Mouse (Mus musculus) limb, embryonic 11.5 days (tissue): Measurements from ENCODE around the gene Naaladl2. TPM values are rescaled to one million over a fixed set of nuclear protein-coding genes. Genes with fewer than 3 reads are reported as not detected.
"Not testable (repeated sequence)": the region's sequence is repeated elsewhere in the genome, so short reads cannot be mapped to it uniquely, and the experiment has no call there.

Experiments
- ATAC-seq: fragments of 200-750 bp; cut with Nextera tagmentation; 2 replicates; pipeline ENCODE4 v1.8.0; 2017; ENCODE audit warnings: low read depth; ENCODE audit not compliant: insufficient number of reproducible peaks, low FRiP score, low TSS enrichment
- DNase-seq: peaks from one replicate; pipeline ENCODE4 v3.0.0-alpha.2; 2015; ENCODE audit warnings: low spot score
- H3K27ac ChIP-seq: fragments of 300-500 bp; sonication (generic); replicated peaks from 2 replicates; pipeline ENCODE4 v1.5.1; 2014; ENCODE audit warnings: low read depth, mild to moderate bottlenecking, low read length
- H3K27me3 ChIP-seq: fragments of 300-500 bp; sonication (generic); 2 replicates; pipeline ENCODE4 v1.6.1; 2014; ENCODE audit warnings: mild to moderate bottlenecking, low read length, mixed read lengths; ENCODE audit not compliant: control insufficient read depth, insufficient read depth
- H3K36me3 ChIP-seq: fragments of 300-500 bp; sonication (generic); 2 replicates; pipeline ENCODE4 v1.6.1; 2014; ENCODE audit warnings: mild to moderate bottlenecking, low read length, moderate library complexity, mixed read lengths; ENCODE audit not compliant: control insufficient read depth, insufficient read depth
- H3K4me1 ChIP-seq: fragments of 300-500 bp; sonication (generic); 2 replicates; pipeline ENCODE4 v1.6.1; 2014; ENCODE audit warnings: low read length, mixed read lengths; ENCODE audit not compliant: control insufficient read depth, insufficient read depth
- H3K4me2 ChIP-seq: fragments of 300-500 bp; sonication (generic); 2 replicates; pipeline ENCODE4 v1.6.1; 2014; ENCODE audit warnings: low read depth, mild to moderate bottlenecking, moderate library complexity; ENCODE audit not compliant: severe bottlenecking
- H3K4me3 ChIP-seq: fragments of 300-500 bp; sonication (generic); 2 replicates; pipeline ENCODE4 v1.5.1; 2014; ENCODE audit warnings: low read depth, low read length
- H3K9ac ChIP-seq: fragments of 300-500 bp; sonication (generic); 2 replicates; pipeline ENCODE4 v1.6.1; 2014; ENCODE audit warnings: mild to moderate bottlenecking, low read length
- H3K9me3 ChIP-seq: fragments of 300-500 bp; sonication (generic); 2 replicates; pipeline ENCODE4 v1.6.1; 2016; ENCODE audit warnings: low read length; ENCODE audit not compliant: control insufficient read depth
- WGBS: fragments of 180-500 bp; shearing (Covaris S2); extraction: QIAGEN DNeasy Blood & Tissue Kit; methylation state at CpG from one replicate; pipeline ENCODE4 v1.1.7; 2014; 5-methylcytosine and 5-hydroxymethylcytosine counted together
- polyA plus RNA-seq: library from polyadenylated mRNA; unstranded; fragments of >200 nt; fragmentation: Nextera tagmentation; extraction: Ambion mirVana; gene quantifications from 2 replicates; pipeline ENCODE4 v1.2.1, GENCODE M21; 2014

Gene Naaladl2
- polyA plus RNA-seq, 1 experiment from 2014 or later: 0.43 TPM

GRCm38 (mm10) chr3:24225418-24225817, 918.6 kb downstream of the Naaladl2 start:
- Histone ChIP-seq H3K9me3 (no peaks in the 10 kb centered on the region), H3K4me1 (no peaks in the 10 kb centered on the region), H3K9ac (no peak overlapping the region), H3K4me3 (no peak overlapping the region), H3K36me3 (no peaks in the 10 kb centered on the region), H3K27ac (no peak overlapping the region), H3K4me2 (no peak overlapping the region), H3K27me3 (no peaks in the 10 kb centered on the region)
- no peak for DNase-seq
- no peak for ATAC-seq
- 89% methylated on average over 2 of the region's 2 CpGs for WGBS

DNA sequence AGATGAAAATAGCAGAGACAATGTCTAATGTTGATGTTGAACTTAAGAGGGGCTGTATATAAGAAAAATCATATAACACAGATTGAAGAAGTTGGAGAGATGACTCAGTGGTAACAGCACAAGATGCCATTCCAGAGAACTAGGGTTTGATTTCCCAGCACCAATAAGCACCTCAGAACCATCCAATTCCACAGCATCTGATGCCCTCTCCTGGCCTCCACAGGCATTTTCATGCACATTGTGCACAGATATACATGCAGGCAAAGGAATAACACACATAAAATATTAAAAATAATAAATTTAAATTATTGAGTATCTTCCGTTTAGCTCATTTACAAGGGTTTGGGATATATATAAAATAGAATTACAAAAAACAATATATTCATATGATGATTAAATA, 926.6 kb downstream of the Naaladl2 start:
- H3K9ac ChIP-seq: no peak overlapping the region
- no peak overlapping the region for H3K4me2 ChIP-seq
- no peaks in the 10 kb centered on the region for H3K9me3 ChIP-seq
- H3K4me1 ChIP-seq: no peaks in the 10 kb centered on the region
- DNase-seq: no peak
- H3K36me3 ChIP-seq: no peaks in the 10 kb centered on the region
- H3K4me3 ChIP-seq: no peak overlapping the region
- H3K27me3 ChIP-seq: no peaks in the 10 kb centered on the region
- WGBS: 88% methylated on average over 1 of the region's 1 CpGs
- H3K27ac ChIP-seq: no peak overlapping the region
- ATAC-seq: no peak

- H3K4me2 ChIP-seq: no peak overlapping the region
- no peaks in the 10 kb centered on the region for H3K4me1 ChIP-seq
- no peaks in the 10 kb centered on the region for H3K9me3 ChIP-seq
- ATAC-seq (no peak), DNase-seq (no peak)
- H3K9ac ChIP-seq: no peak overlapping the region
- no peak overlapping the region for H3K4me3 ChIP-seq
- no peaks in the 10 kb centered on the region for H3K36me3 ChIP-seq
- H3K27ac ChIP-seq: no peak overlapping the region
- H3K27me3 ChIP-seq: no peaks in the 10 kb centered on the region
Measured at GRCm38 (mm10) chr3:24166531-24166930, 977.5 kb downstream of the Naaladl2 start.

DNA sequence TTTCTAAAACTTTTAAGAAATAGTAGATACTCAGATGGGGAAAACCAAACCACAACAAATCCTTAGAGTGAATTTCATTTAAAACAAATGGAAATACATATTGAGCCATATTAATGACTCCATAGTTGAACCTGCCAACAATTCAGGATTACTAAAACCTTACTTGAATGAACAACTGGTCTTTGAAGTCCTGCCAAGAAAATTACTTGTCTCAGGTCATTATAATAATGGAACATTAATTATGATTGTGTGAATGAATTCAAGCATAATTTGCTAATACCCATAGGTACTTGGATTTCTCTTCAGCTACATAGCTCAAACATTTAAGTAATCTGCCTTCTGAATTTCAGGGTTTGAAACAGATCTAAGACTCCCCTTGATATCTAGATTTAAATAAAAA, 980.1 kb downstream of the Naaladl2 start:
- DNase-seq (no peak), ATAC-seq (no peak)
- Histone ChIP-seq H3K9ac (no peak overlapping the region), H3K9me3 (no peaks in the 10 kb centered on the region), H3K4me2 (no peak overlapping the region), H3K4me1 (no peaks in the 10 kb centered on the region), H3K36me3 (no peaks in the 10 kb centered on the region), H3K27me3 (no peaks in the 10 kb centered on the region), H3K27ac (no peak overlapping the region), H3K4me3 (no peak overlapping the region)

GRCm38 (mm10) chr3:24151086-24151815, 992.8 kb downstream of the Naaladl2 start:
- ATAC-seq, H3K4me1 ChIP-seq, H3K4me2 ChIP-seq, H3K9me3 ChIP-seq, H3K9ac ChIP-seq, H3K27me3 ChIP-seq, H3K27ac ChIP-seq, DNase-seq, H3K36me3 ChIP-seq, H3K4me3 ChIP-seq: not testable (repeated sequence)
- WGBS: 83% methylated on average over 4 of the region's 4 CpGs

DNA sequence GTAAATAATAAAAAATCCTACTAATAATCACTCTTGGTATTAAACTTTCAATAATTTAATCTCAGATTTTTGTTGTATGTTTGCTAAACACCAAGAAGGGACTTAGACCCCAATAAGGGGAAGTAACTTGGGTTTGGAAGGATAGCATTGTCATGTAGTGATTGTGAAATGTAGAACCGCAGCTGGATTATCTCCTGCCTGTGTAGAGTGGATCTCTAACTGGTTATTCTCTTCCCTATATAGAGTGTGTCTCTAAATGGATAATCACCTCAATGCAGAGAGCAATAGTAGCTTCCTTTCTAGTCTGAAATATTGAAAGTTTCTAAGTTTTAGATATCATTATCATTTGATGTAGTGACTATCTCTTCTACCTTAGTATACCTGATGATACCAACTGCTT, 1001.3 kb downstream of the Naaladl2 start:
- Histone ChIP-seq H3K4me1 (no peaks in the 10 kb centered on the region), H3K27me3 (no peaks in the 10 kb centered on the region), H3K9me3 (no peaks in the 10 kb centered on the region), H3K36me3 (no peaks in the 10 kb centered on the region), H3K9ac (no peak overlapping the region), H3K4me2 (no peak overlapping the region), H3K27ac (no peak overlapping the region), H3K4me3 (no peak overlapping the region)
- DNase-seq (no peak), ATAC-seq (no peak)
- 83% methylated on average over 1 of the region's 1 CpGs for WGBS

DNA sequence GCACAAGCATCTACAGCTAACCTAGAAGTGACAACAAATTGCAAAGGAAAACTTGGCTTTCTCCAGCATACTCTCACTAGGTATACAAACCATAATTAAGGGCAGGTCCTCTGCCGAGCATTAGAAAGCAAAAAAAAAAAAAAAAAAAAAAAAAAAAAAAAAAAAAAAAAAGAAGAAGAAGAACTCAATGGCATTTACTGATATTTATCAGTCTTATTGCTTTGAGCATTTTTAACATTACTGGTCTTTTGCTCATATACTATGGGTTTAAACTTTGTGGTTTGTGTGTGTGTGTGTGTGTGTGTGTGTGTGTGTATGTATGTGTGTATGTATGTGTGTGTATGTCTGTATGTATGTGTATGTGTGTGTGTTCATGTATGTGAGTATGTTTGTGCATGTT, 1006.1 kb downstream of the Naaladl2 start:
- Histone ChIP-seq H3K4me1 (no peaks in the 10 kb centered on the region), H3K4me2 (no peak overlapping the region), H3K27me3 (no peaks in the 10 kb centered on the region), H3K9me3 (no peaks in the 10 kb centered on the region), H3K36me3 (no peaks in the 10 kb centered on the region), H3K9ac (no peak overlapping the region), H3K4me3 (no peak overlapping the region), H3K27ac (no peak overlapping the region)
- 71% methylated on average over 1 of the region's 1 CpGs for WGBS
- ATAC-seq: no peak
- DNase-seq: no peak

DNA sequence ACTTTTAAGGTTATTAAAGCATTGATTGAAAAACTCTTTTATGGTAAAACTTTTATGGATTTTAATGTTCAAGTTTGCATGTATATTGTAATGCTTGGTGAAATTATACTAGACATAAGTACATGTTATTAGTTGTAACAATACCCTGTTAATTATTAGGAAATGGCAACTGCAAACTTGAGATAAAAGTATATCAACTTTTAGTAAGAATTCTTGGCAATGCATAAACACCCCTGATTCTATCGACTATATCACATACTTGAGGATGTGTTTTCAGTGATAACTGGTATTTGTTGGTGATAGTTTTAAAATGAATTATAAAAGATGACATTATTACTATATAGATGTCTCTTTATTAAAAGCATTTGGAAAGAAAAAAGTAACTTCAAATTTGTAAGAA, 1017.9 kb downstream of the Naaladl2 start:
- no peaks in the 10 kb centered on the region for H3K4me1 ChIP-seq
- H3K9ac ChIP-seq: no peak overlapping the region
- no peaks in the 10 kb centered on the region for H3K9me3 ChIP-seq
- no peaks in the 10 kb centered on the region for H3K36me3 ChIP-seq
- no peak overlapping the region for H3K4me3 ChIP-seq
- ATAC-seq (no peak), DNase-seq (no peak)
- 79% methylated on average over 1 of the region's 1 CpGs for WGBS
- no peaks in the 10 kb centered on the region for H3K27me3 ChIP-seq
- no peak overlapping the region for H3K27ac ChIP-seq
- no peak overlapping the region for H3K4me2 ChIP-seq

GRCm38 (mm10) chr3:24124034-24124433, 1020.0 kb downstream of the Naaladl2 start:
- Histone ChIP-seq H3K27ac (no peak overlapping the region), H3K9me3 (no peaks in the 10 kb centered on the region), H3K4me3 (no peak overlapping the region), H3K4me1 (no peaks in the 10 kb centered on the region), H3K9ac (no peak overlapping the region), H3K4me2 (no peak overlapping the region), H3K27me3 (no peaks in the 10 kb centered on the region), H3K36me3 (no peaks in the 10 kb centered on the region)
- 84% methylated on average over 2 of the region's 2 CpGs for WGBS
- no peak for DNase-seq
- no peak for ATAC-seq
